Mouse (Mus musculus): ENCODE data around the gene Jak3. TPM values are rescaled to one million over a fixed set of nuclear protein-coding genes. Genes with fewer than 3 reads are reported as not detected.
"Not testable (repeated sequence)": the region's sequence is repeated elsewhere in the genome, so short reads cannot be mapped to it uniquely, and the experiment has no call there.

The Jak3 gene
- polyA plus RNA-seq, 1 experiment from 2014 or later = 7.3 TPM

- 68% methylated on average over 14 of the region's 14 CpGs for WGBS
- Histone ChIP-seq H3K36me3 (ENCODE audit: control insufficient read depth, insufficient read depth, low read length) (no peaks in the 10 kb centered on the region), H3K27ac (ENCODE audit: low read depth, low read length) (no peak overlapping the region), H3K9me3 (ENCODE audit: control insufficient read depth, low read length) (no peaks in the 10 kb centered on the region), H3K9ac (ENCODE audit: low read depth, low read length) (no peak overlapping the region), H3K27me3 (replicated peaks; ENCODE audit: control insufficient read depth, insufficient read depth, low read length) (no peaks in the 10 kb centered on the region), H3K4me1 (ENCODE audit: control insufficient read depth, insufficient read depth, low read depth, low read length) (peaks cover 48% of the 10 kb centered on the region), H3K4me2 (ENCODE audit: low read length) (no peak overlapping the region), H3K4me3 (ENCODE audit: low read length) (no peak overlapping the region)
- no peak for ATAC-seq
Observed at GRCm38 (mm10) chr8:71723047-71723551, 47.0 kb downstream of the Jak3 start.

- H3K4me2 ChIP-seq (ENCODE audit: low read length) = peak overlapping the region; percentile 63
- H3K27ac ChIP-seq (ENCODE audit: low read depth, low read length) = no peak overlapping the region
- no peaks in the 10 kb centered on the region for H3K36me3 ChIP-seq (ENCODE audit: control insufficient read depth, insufficient read depth, low read length)
- H3K9ac ChIP-seq (ENCODE audit: low read depth, low read length) = no peak overlapping the region
- peak overlapping the region; percentile 54 for H3K4me3 ChIP-seq (ENCODE audit: low read length)
- whole genome bisulfite sequencing = 73% methylated on average over 4 of the region's 4 CpGs
- no peak for ATAC-seq
- H3K9me3 ChIP-seq (ENCODE audit: control insufficient read depth, low read length) = no peaks in the 10 kb centered on the region
- peaks cover 40% of the 10 kb centered on the region for H3K4me1 ChIP-seq (ENCODE audit: control insufficient read depth, insufficient read depth, low read depth, low read length)
- no peaks in the 10 kb centered on the region for H3K27me3 ChIP-seq (replicated peaks; ENCODE audit: control insufficient read depth, insufficient read depth, low read length)
Observed at GRCm38 (mm10) chr8:71724389-71724788, 48.3 kb downstream of the Jak3 start.

GRCm38 (mm10) chr8:71725122-71725924 is 49.2 kb downstream of the Jak3 start, which contains the start of gene Fcho1:
TSS of gene Fcho1 (minus strand) at chr8:71725716.
- H3K4me2 ChIP-seq (ENCODE audit: low read length) = peak within 1 kb of the TSS; percentile 63
- no peaks in the 10 kb centered on the region for H3K9me3 ChIP-seq (ENCODE audit: control insufficient read depth, low read length)
- peak within 1 kb of the TSS; percentile 54 for H3K4me3 ChIP-seq (ENCODE audit: low read length)
- H3K27me3 ChIP-seq (replicated peaks; ENCODE audit: control insufficient read depth, insufficient read depth, low read length) = no peaks in the 10 kb centered on the region
- under 1% methylated on average over 49 of the region's 54 CpGs for WGBS
- H3K36me3 ChIP-seq (ENCODE audit: control insufficient read depth, insufficient read depth, low read length) = no peaks in the 10 kb centered on the region
- H3K9ac ChIP-seq (ENCODE audit: low read depth, low read length) = peak within 1 kb of the TSS; percentile 77
- ATAC-seq = peak; percentile 79
- H3K27ac ChIP-seq (ENCODE audit: low read depth, low read length) = peak within 1 kb of the TSS; percentile 75
- H3K4me1 ChIP-seq (ENCODE audit: control insufficient read depth, insufficient read depth, low read depth, low read length) = peaks cover 30% of the 10 kb centered on the region

GRCm38 (mm10) chr8:71728240-71728785 is 52.2 kb downstream of the Jak3 start:
- peak; percentile 62 for ATAC-seq

DNA sequence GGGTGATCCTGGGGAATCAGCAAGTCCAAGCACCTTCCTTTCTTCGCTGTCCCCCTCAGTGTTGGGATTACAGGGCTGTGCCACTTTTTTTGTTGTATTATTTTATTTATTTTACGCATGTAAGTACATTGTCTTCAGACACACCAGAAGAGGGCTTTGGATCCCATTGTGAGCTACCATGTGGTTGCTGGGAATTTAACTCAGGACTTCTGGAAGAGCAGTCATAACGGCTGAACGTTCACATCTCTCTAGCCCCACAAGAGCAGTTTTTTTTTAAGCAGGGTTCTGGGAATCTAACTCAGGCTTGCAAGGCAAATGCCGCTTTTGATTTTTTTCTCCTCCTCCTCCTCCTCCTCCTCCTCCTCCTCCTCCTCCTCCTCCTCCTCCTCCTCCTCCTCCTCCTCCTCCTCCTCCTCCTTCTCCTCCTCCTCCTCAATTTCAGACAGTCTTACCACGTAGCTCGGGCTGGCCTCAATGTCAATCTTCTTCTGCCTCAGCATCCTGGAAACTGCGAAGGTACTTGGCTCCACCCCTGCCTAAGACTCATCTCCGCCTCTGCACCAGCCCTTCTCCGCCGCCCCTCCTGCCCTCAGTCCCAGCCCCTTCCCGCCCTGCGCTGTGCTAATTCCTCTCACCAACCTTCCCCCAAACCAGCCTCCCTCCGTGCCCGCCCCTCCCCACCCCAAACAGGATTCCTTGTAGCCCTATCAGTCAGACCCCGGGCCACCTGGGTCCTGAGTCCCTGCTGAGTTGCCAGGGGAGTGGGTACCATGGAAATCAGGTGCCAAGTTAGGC is 52.9 kb downstream of the Jak3 start:
- no peaks in the 10 kb centered on the region for H3K27me3 ChIP-seq (replicated peaks; ENCODE audit: control insufficient read depth, insufficient read depth, low read length)
- peak; percentile 48 for ATAC-seq
- H3K4me2 ChIP-seq (ENCODE audit: low read length) = peak overlapping the region; percentile 82
- peak overlapping the region; percentile 72 for H3K9ac ChIP-seq (ENCODE audit: low read depth, low read length)
- no peaks in the 10 kb centered on the region for H3K9me3 ChIP-seq (ENCODE audit: control insufficient read depth, low read length)
- 4% methylated on average over 16 of the region's 16 CpGs for WGBS
- H3K4me3 ChIP-seq (ENCODE audit: low read length) = peak overlapping the region; percentile 49
- peak overlapping the region; percentile 85 for H3K27ac ChIP-seq (ENCODE audit: low read depth, low read length)
- no peaks in the 10 kb centered on the region for H3K36me3 ChIP-seq (ENCODE audit: control insufficient read depth, insufficient read depth, low read length)
- peaks cover 9% of the 10 kb centered on the region for H3K4me1 ChIP-seq (ENCODE audit: control insufficient read depth, insufficient read depth, low read depth, low read length)

More at GRCm38 (mm10) chr8:71728240-71728785, 52.2 kb downstream of the Jak3 start:
- 8% methylated on average over 21 of the region's 21 CpGs for WGBS
- peak overlapping the region; percentile 72 for H3K9ac ChIP-seq (ENCODE audit: low read depth, low read length)
- no peaks in the 10 kb centered on the region for H3K27me3 ChIP-seq (replicated peaks; ENCODE audit: control insufficient read depth, insufficient read depth, low read length)
- no peaks in the 10 kb centered on the region for H3K36me3 ChIP-seq (ENCODE audit: control insufficient read depth, insufficient read depth, low read length)
- H3K27ac ChIP-seq (ENCODE audit: low read depth, low read length) = peak overlapping the region; percentile 85
- H3K9me3 ChIP-seq (ENCODE audit: control insufficient read depth, low read length) = no peaks in the 10 kb centered on the region
- H3K4me1 ChIP-seq (ENCODE audit: control insufficient read depth, insufficient read depth, low read depth, low read length) = peaks cover 11% of the 10 kb centered on the region
- H3K4me2 ChIP-seq (ENCODE audit: low read length) = peak overlapping the region; percentile 82
- H3K4me3 ChIP-seq (ENCODE audit: low read length) = peak overlapping the region; percentile 49

- H3K4me1 ChIP-seq (ENCODE audit: control insufficient read depth, insufficient read depth, low read depth, low read length) = peaks cover 4% of the 10 kb centered on the region; the same call in 1 of the 2 replicates
- no peak overlapping the region for H3K4me3 ChIP-seq (ENCODE audit: low read length)
- no peaks in the 10 kb centered on the region for H3K27me3 ChIP-seq (replicated peaks; ENCODE audit: control insufficient read depth, insufficient read depth, low read length)
- 57% methylated on average over 3 of the region's 3 CpGs for WGBS
- H3K27ac ChIP-seq (ENCODE audit: low read depth, low read length) = no peak overlapping the region
- no peaks in the 10 kb centered on the region for H3K9me3 ChIP-seq (ENCODE audit: control insufficient read depth, low read length)
- no peak overlapping the region for H3K9ac ChIP-seq (ENCODE audit: low read depth, low read length)
- H3K4me2 ChIP-seq (ENCODE audit: low read length) = no peak overlapping the region
- no peaks in the 10 kb centered on the region for H3K36me3 ChIP-seq (ENCODE audit: control insufficient read depth, insufficient read depth, low read length)
- no peak for ATAC-seq
Observed at GRCm38 (mm10) chr8:71731652-71732230, 55.6 kb downstream of the Jak3 start.

- H3K9ac ChIP-seq (ENCODE audit: low read depth, low read length); H3K27ac ChIP-seq (ENCODE audit: low read depth, low read length); H3K9me3 ChIP-seq (ENCODE audit: control insufficient read depth, low read length); H3K4me3 ChIP-seq (ENCODE audit: low read length); H3K4me2 ChIP-seq (ENCODE audit: low read length); H3K27me3 ChIP-seq (replicated peaks; ENCODE audit: control insufficient read depth, insufficient read depth, low read length); ATAC-seq; H3K4me1 ChIP-seq (ENCODE audit: control insufficient read depth, insufficient read depth, low read depth, low read length); H3K36me3 ChIP-seq (ENCODE audit: control insufficient read depth, insufficient read depth, low read length): not testable (repeated sequence)
Observed at GRCm38 (mm10) chr8:71738316-71738715, 62.2 kb downstream of the Jak3 start.

All from hindbrain, embryonic 16.5 days (tissue).